Mouse (Mus musculus) spleen, adult 2 months (tissue): Measurements from ENCODE around the gene Crhr2.

Source experiments
- CTCF ChIP-seq: fragments of 200-500 bp; IDR thresholded peaks from 2 replicates; pipeline ENCODE4 v1.5.1; 2011; ENCODE audit warnings: mild to moderate bottlenecking, inconsistent platforms; ENCODE audit not compliant: insufficient read depth, insufficient read length, insufficient replicate concordance; ENCODE audit errors: extremely low read depth
- POLR2A ChIP-seq: fragments of 200-500 bp; IDR thresholded peaks from 2 replicates; pipeline ENCODE4 v1.6.1; 2011; ENCODE audit warnings: low read depth, low read length, inconsistent platforms

DNA sequence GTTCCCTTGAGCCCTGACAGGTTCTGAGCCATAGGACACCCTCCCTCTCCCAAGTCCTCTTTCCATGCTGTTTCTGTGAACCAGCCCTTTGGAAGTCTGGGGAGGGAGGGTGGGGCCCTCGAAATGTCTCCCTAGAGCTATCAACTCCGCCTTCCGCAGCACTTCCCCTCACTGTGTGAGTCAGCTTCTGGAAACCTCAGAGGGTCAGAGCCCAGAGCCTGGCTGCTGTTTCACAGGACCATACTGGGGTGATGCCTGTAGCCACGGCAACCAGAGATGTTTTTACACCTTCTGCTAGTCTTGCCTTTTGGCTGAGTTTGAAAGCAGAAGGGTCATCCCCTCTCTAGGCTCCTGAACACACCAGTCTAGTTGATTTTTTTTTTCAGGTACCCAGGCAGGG, 9.8 kb downstream of the Crhr2 start:
- no peak for TF ChIP-seq CTCF
- no peak for TF ChIP-seq POLR2A
